Mouse (Mus musculus) embryo, embryonic 11.5 days (tissue): ENCODE results near the gene Ptprh.
"Not testable (repeated sequence)": the region's sequence is repeated elsewhere in the genome, so short reads cannot be mapped to it uniquely, and the experiment has no call there.

Experiments
- DNase-seq: peaks from one replicate; pipeline ENCODE4 v3.0.0-alpha.2; 2012; ENCODE audit warnings: low read depth, low spot score

Ptprh gene

GRCm38 (mm10) chr7:4524212-4524922 is 79.5 kb downstream of the Ptprh start, which contains the start of gene Tnni3:
Gene Tnni3, minus strand, starts transcription at chr7:4524229.
- not testable (repeated sequence) for DNase-seq

- DNase-seq: no peak
These were observed 80.4 kb downstream of the Ptprh start for GRCm38 (mm10) chr7:4523205-4524130.

- no peak for DNase-seq
These were observed 81.5 kb downstream of the Ptprh start for GRCm38 (mm10) chr7:4522292-4522691.

- no peak for DNase-seq
These were observed 82.4 kb downstream of the Ptprh start for GRCm38 (mm10) chr7:4521231-4522003.

GRCm38 (mm10) chr7:4518487-4518886 is 85.4 kb downstream of the Ptprh start:
- DNase-seq: no peak

- no peak for DNase-seq
These were observed 87.3 kb downstream of the Ptprh start, which contains the start of gene Tnnt1 for GRCm38 (mm10) chr7:4516332-4517050. Gene Tnnt1, minus strand, starts transcription at chr7:4516382.

GRCm38 (mm10) chr7:4515853-4516252 is 88.0 kb downstream of the Ptprh start:
- no peak for DNase-seq

GRCm38 (mm10) chr7:4513829-4514712 is 89.8 kb downstream of the Ptprh start:
- DNase-seq: no peak

GRCm38 (mm10) chr7:4513236-4513635 is 90.6 kb downstream of the Ptprh start:
- DNase-seq: no peak

- DNase-seq: no peak
These were observed 92.2 kb downstream of the Ptprh start for GRCm38 (mm10) chr7:4511489-4512224.

- peak; percentile 74 for DNase-seq
These were observed 93.8 kb downstream of the Ptprh start for GRCm38 (mm10) chr7:4509863-4510608.

- no peak for DNase-seq
These were observed 95.1 kb downstream of the Ptprh start for GRCm38 (mm10) chr7:4508739-4509116.

GRCm38 (mm10) chr7:4508062-4508738 is 95.6 kb downstream of the Ptprh start:
- DNase-seq: no peak

GRCm38 (mm10) chr7:4507220-4507619 is 96.6 kb downstream of the Ptprh start:
- no peak for DNase-seq

- no peak for DNase-seq
These were observed 99.0 kb downstream of the Ptprh start for GRCm38 (mm10) chr7:4504646-4505435.

GRCm38 (mm10) chr7:4503858-4504257 is 100.0 kb downstream of the Ptprh start:
- no peak for DNase-seq

GRCm38 (mm10) chr7:4503100-4503499 is 100.7 kb downstream of the Ptprh start:
- no peak for DNase-seq
